Mouse (Mus musculus) megakaryocyte, embryonic 14.5 days (primary cell): Measurements from ENCODE around the gene Catsper2. TPM values are rescaled to one million over a fixed set of nuclear protein-coding genes. Genes with fewer than 3 reads are reported as not detected.

Source experiments
- H3K27me3 ChIP-seq: replicated peaks from 2 replicates; pipeline ENCODE3; 2012; ENCODE audit warnings: inconsistent platforms
- H3K36me3 ChIP-seq: replicated peaks from 2 replicates; pipeline ENCODE3; 2012; ENCODE audit warnings: low read length, inconsistent platforms, mixed read lengths
- H3K4me1 ChIP-seq: 2 replicates; pipeline ENCODE4 v1.6.1; 2012; ENCODE audit warnings: inconsistent platforms
- H3K4me3 ChIP-seq: replicated peaks from 2 replicates; pipeline ENCODE3; 2012; ENCODE audit warnings: moderate library complexity, mild to moderate bottlenecking, inconsistent platforms
- H3K9me3 ChIP-seq: 2 replicates; pipeline ENCODE4 v1.6.1; 2012; ENCODE audit warnings: inconsistent platforms
- FLI1 ChIP-seq: IDR thresholded peaks from 2 replicates; pipeline ENCODE4 v1.6.1; 2012; ENCODE audit warnings: low read length, inconsistent platforms, mixed read lengths
- GATA1 ChIP-seq: IDR thresholded peaks from 3 replicates; pipeline ENCODE4 v1.6.1; 2012; ENCODE audit warnings: mixed read lengths, low read length, inconsistent platforms, borderline replicate concordance
- polyA plus RNA-seq: library from polyadenylated mRNA; stranded (reverse); fragments of >175 nt; gene quantifications from 2 replicates; pipeline ENCODE4 v1.2.3, GENCODE M21; 2012; ENCODE audit warnings: low replicate concordance; ENCODE audit not compliant: insufficient read depth

The Catsper2 gene
- polyA plus RNA-seq, 1 experiment = 0.10 TPM

DNA sequence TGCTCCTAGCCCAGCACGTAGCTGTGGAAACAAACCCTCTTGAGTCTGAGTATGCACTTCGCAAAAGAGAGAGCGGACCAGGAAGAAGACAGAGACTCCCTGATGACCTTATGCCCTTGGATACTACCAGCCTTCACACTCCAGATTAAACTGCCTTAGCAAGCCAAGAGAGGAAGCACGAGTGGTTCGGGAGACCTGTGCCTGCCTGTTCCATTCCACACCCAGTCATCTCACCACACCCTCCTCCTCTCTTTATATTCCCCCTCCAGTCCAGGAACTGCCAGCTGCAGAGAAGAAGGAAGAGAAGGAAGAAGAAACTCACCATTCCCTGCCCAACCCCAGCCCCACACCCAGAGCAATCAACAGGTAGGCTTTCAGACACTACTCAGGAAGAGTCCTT lies 56.1 kb downstream of the Catsper2 start, which contains the start of gene Ckmt1:
Ckmt1 (plus strand) TSS at position 221 of the 400 bp plus-strand sequence.
- Histone ChIP-seq H3K4me3 (peak within 1 kb of the TSS; percentile 80), H3K27me3 (peaks cover 57% of the 10 kb centered on the region), H3K9me3 (no peaks in the 10 kb centered on the region), H3K36me3 (no peaks in the 10 kb centered on the region), H3K4me1 (peaks cover 55% of the 10 kb centered on the region)
- TF ChIP-seq FLI1 (no peak), GATA1 (no peak)

DNA sequence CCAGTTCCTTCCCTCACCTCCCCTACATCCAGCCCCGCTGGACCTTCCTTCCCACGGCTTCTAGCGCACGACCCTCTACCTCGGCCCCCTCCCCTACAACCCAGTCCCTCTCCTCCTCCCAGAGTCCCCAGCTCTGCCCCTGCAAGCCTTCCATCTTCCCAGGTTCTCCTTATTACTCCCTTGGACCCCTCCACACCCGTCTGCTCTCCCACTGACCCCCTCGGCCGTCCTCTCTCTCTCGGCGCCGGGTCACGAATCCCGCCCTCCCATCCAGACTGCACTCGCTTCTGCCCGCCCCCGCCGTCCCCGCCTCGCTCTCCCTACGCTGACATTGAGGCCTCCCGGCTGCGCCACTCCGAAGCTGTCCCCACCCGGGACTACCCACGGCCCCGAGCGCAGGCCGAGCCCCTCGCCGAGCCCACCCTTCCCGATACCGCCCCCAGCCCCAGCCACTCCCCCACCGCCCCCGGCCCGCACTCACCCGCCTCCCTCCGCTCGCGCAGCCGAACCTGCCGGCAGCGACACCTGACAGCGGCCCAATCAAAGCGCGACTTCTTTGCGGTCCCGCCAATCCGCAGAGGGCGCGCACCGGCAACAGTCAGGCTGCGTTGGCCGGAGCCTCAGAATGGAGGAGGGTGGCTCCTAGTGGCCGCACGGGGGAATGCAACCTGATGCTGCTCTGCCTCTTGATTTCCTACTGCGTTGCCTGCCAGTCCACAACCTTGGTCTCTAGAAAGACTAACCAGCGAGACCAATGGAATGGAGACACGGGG lies 58.6 kb downstream of the Catsper2 start, which contains the start of gene Ppip5k1:
Ppip5k1 (minus strand) TSS at position 577 of the 773 bp plus-strand sequence.
- H3K4me1 ChIP-seq = peaks cover 63% of the 10 kb centered on the region
- no peaks in the 10 kb centered on the region for H3K9me3 ChIP-seq
- no peak for TF ChIP-seq GATA1
- TF ChIP-seq FLI1 = no peak
- peaks cover 36% of the 10 kb centered on the region for H3K27me3 ChIP-seq
- H3K36me3 ChIP-seq = peaks cover 5% of the 10 kb centered on the region
- peak within 1 kb of the TSS; percentile 95 for H3K4me3 ChIP-seq

DNA sequence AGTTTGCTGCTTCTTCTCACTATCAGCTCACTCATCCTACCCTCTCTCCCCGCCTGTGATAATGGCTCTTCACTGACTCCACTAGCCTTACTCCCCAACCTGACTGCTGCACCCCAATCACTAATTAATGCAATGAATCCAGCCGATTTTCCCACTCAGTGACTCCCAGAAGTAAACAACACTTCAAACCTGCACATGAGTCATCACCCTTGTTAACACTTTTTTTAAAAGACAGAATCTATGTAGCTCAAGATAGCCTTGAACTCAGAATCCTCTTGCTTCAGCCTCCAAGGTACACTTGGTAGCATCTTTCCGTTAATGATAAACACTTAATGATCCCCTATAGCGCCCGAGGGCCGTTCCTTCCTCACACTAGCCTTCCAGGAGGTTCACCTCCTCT lies 59.2 kb downstream of the Catsper2 start:
- TF ChIP-seq GATA1 (no peak), FLI1 (no peak)
- Histone ChIP-seq H3K27me3 (peaks cover 29% of the 10 kb centered on the region), H3K36me3 (peaks cover 9% of the 10 kb centered on the region)

DNA sequence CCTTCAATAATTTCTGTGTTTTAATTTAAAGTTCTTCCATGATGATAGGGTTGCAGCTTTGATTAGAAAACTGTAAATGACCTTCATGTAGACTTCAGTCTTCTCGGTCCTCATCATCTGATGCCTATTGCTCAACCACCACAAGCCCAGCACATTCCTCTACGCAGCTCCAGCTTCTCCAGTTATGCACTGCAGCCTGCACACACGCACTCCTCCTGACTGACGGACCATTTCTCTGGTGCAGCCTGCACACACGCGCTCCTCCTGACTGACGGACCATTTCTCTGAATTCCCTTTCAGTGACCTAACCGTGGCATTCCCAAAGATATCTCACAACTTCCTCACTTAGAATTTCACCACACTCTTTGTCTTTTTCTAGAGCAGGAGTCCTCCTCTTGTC lies 60.4 kb downstream of the Catsper2 start:
- no peak for TF ChIP-seq FLI1
- TF ChIP-seq GATA1 = no peak
- Histone ChIP-seq H3K4me3 (peak overlapping the region; percentile 80), H3K4me1 (peaks cover 51% of the 10 kb centered on the region), H3K36me3 (peaks cover 20% of the 10 kb centered on the region), H3K9me3 (no peaks in the 10 kb centered on the region), H3K27me3 (peaks cover 18% of the 10 kb centered on the region)

More for the DNA sequence above, 59.2 kb downstream of the Catsper2 start:
- no peaks in the 10 kb centered on the region for H3K9me3 ChIP-seq
- peaks cover 61% of the 10 kb centered on the region for H3K4me1 ChIP-seq
- H3K4me3 ChIP-seq = peak overlapping the region; percentile 95

Other genes starting within 250 kb of the Catsper2 start
- gene Tubgcp4, start 243.1 kb downstream of the Catsper2 start, polyA plus RNA-seq = 1.0 and 3.2 TPM in 2 replicates
- gene Zscan29, start 242.7 kb downstream of the Catsper2 start, polyA plus RNA-seq = 3.4 and 5.5 TPM in 2 replicates
- gene Trp53bp1, start 142.4 kb downstream of the Catsper2 start, polyA plus RNA-seq = 8.6 TPM in 1 of 2 replicates, not detected in the other
- gene Map1a, start 124.2 kb downstream of the Catsper2 start, polyA plus RNA-seq = 1.6 and 11.4 TPM in 2 replicates
- 1.9 TPM in 1 of 2 replicates, not detected in the other for gene Ppip5k1, start 58.4 kb downstream of the Catsper2 start, polyA plus RNA-seq
- not detected in 2 replicates for gene Ckmt1, start 56.1 kb downstream of the Catsper2 start, polyA plus RNA-seq
- gene Strc, start 26.6 kb downstream of the Catsper2 start, polyA plus RNA-seq = not detected in 2 replicates
- gene Pdia3, start within 50 bp of the Catsper2 start, polyA plus RNA-seq = 332 and 1,563 TPM in 2 replicates
- not detected in 2 replicates for gene Ell3, start 30.5 kb upstream of the Catsper2 start, polyA plus RNA-seq
- gene Serf2, start 35.4 kb upstream of the Catsper2 start, polyA plus RNA-seq = 78.6 and 558 TPM in 2 replicates
- gene Hypk, start 39.5 kb upstream of the Catsper2 start, polyA plus RNA-seq = 12.9 and 128 TPM in 2 replicates
- gene Serinc4, start 43.0 kb upstream of the Catsper2 start, polyA plus RNA-seq = 0.30 TPM in 1 of 2 replicates, not detected in the other
- gene Mfap1b, start 60.3 kb upstream of the Catsper2 start, polyA plus RNA-seq = 2.3 TPM in 1 of 2 replicates, not detected in the other
- gene Mfap1a, start 92.9 kb upstream of the Catsper2 start, polyA plus RNA-seq = 0.52 and 2.2 TPM in 2 replicates
- 0.20 TPM in 1 of 2 replicates, not detected in the other for gene Wdr76, start 92.9 kb upstream of the Catsper2 start, polyA plus RNA-seq